Mouse (Mus musculus) kidney, postnatal 0 days (tissue): Measurements from ENCODE around the gene Rexo2. TPM values are rescaled to one million over a fixed set of nuclear protein-coding genes. Genes with fewer than 3 reads are reported as not detected.
A peak's percentile ranks its signal among the peaks of the same experiment; 100 is the strongest.

ENCODE experiments used
- ATAC-seq: fragments of 200-750 bp; cut with Nextera tagmentation; replicated peaks from 2 replicates; pipeline ENCODE4 v1.8.0; 2017; ENCODE audit warnings: low read depth, moderate number of reproducible peaks, moderate TSS enrichment, moderate library complexity; ENCODE audit not compliant: low FRiP score
- DNase-seq: peaks from one replicate; pipeline ENCODE4 v3.0.0-alpha.2; 2016; ENCODE audit warnings: low spot score
- H3K27ac ChIP-seq: fragments of 300-500 bp; sonication (generic); 2 replicates; pipeline ENCODE4 v1.5.1; 2014; ENCODE audit warnings: mild to moderate bottlenecking
- H3K27me3 ChIP-seq: fragments of 300-500 bp; sonication (generic); 2 replicates; pipeline ENCODE4 v1.6.1; 2014; ENCODE audit warnings: low read length, mixed read lengths; ENCODE audit not compliant: insufficient read depth
- H3K36me3 ChIP-seq: fragments of 300-500 bp; sonication (generic); 2 replicates; pipeline ENCODE4 v1.6.1; 2014; ENCODE audit warnings: low read length, mixed read lengths; ENCODE audit not compliant: insufficient read depth
- H3K4me1 ChIP-seq: fragments of 300-500 bp; sonication (generic); replicated peaks from 2 replicates; pipeline ENCODE4 v1.6.1; 2014; ENCODE audit warnings: antibody characterized with exemption, low read length, mixed read lengths; ENCODE audit not compliant: insufficient read depth
- H3K4me2 ChIP-seq: fragments of 300-500 bp; sonication (generic); 2 replicates; pipeline ENCODE4 v1.6.1; 2014; ENCODE audit warnings: mild to moderate bottlenecking, low read length, moderate library complexity, mixed read lengths
- H3K4me3 ChIP-seq: fragments of 300-500 bp; sonication (generic); replicated peaks from 2 replicates; pipeline ENCODE4 v1.5.1; 2014; ENCODE audit warnings: low read depth, low read length
- H3K9ac ChIP-seq: fragments of 300-500 bp; sonication (generic); 2 replicates; pipeline ENCODE4 v1.6.1; 2014; ENCODE audit warnings: low read depth, low read length
- H3K9me3 ChIP-seq: fragments of 300-500 bp; sonication (generic); replicated peaks from 2 replicates; pipeline ENCODE4 v1.6.1; 2016; ENCODE audit warnings: low read length, inconsistent platforms, mixed read lengths
- CTCF ChIP-seq: IDR thresholded peaks from 2 replicates; pipeline ENCODE4 v1.5.1; 2016; ENCODE audit warnings: antibody characterized with exemption, low read depth, mild to moderate bottlenecking, moderate library complexity
- WGBS: fragments of 180-500 bp; shearing (Covaris S2); extraction: QIAGEN DNeasy Blood & Tissue Kit; methylation state at CpG from one replicate; pipeline ENCODE4 v1.1.7; 2014; 5-methylcytosine and 5-hydroxymethylcytosine counted together
- polyA plus RNA-seq: library from polyadenylated mRNA; unstranded; fragments of >200 nt; fragmentation: Nextera tagmentation; extraction: Ambion mirVana; gene quantifications from 2 replicates; pipeline ENCODE4 v1.2.1, GENCODE M21; 2015

The Rexo2 gene
- polyA plus RNA-seq, 1 experiment from 2014 or later = 117 TPM

DNA sequence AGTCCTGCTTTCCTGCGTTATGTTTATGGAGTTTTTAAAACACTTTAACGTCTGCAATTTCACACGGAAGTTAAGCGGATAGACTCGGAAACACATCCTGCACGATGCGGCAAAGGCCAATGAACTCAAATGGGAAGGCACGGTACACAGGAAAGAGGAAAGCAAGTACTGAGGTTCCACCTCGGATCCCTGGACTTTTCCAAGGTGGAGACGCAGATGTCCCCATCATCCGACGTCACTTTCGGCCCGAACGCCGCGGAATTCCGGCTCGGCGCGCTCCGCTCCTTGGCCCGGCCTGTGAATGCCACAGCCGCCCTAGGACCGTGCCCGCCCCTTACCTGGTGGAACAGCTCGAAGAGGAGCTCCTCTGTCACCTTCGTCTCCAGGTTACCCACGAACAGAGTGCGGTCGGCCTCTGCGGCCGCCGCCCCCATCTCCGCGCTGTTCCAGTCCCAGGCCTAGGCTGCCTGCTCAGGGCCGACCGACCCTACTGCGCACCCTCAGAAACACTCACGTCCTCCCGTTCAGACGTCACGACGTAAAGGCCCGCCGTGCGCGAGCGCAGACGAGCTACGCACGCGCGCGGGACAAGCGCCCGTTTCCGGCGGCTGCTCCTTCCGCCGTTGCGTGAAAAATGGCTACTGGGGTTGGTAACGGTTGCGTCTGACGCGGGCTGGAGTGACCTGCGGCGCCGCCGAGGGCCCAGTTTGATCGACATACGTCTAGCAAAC, 14.6 kb upstream of the Rexo2 start, which contains the start of the genes Rbm7 and Gm5617:
Gene Rbm7, minus strand, starts transcription at position 483 of the 731 bp plus-strand sequence.
Gene Gm5617, plus strand, starts transcription at position 626 of the 731 bp plus-strand sequence.
- Histone ChIP-seq H3K4me3 (peak within 1 kb of the TSS; percentile 90), H3K4me2 (peak within 1 kb of the TSS; percentile 86), H3K27ac (peak within 1 kb of the TSS; percentile 92), H3K9me3 (no peaks in the 10 kb centered on the region), H3K36me3 (peaks cover 24% of the 10 kb centered on the region), H3K4me1 (peaks cover 13% of the 10 kb centered on the region), H3K27me3 (no peaks in the 10 kb centered on the region), H3K9ac (peak within 1 kb of the TSS; percentile 95)
- WGBS = under 1% methylated on average over 72 of the region's 72 CpGs
- ATAC-seq = peak; percentile 99
- no peak for TF ChIP-seq CTCF
- DNase-seq = peak; percentile 97

DNA sequence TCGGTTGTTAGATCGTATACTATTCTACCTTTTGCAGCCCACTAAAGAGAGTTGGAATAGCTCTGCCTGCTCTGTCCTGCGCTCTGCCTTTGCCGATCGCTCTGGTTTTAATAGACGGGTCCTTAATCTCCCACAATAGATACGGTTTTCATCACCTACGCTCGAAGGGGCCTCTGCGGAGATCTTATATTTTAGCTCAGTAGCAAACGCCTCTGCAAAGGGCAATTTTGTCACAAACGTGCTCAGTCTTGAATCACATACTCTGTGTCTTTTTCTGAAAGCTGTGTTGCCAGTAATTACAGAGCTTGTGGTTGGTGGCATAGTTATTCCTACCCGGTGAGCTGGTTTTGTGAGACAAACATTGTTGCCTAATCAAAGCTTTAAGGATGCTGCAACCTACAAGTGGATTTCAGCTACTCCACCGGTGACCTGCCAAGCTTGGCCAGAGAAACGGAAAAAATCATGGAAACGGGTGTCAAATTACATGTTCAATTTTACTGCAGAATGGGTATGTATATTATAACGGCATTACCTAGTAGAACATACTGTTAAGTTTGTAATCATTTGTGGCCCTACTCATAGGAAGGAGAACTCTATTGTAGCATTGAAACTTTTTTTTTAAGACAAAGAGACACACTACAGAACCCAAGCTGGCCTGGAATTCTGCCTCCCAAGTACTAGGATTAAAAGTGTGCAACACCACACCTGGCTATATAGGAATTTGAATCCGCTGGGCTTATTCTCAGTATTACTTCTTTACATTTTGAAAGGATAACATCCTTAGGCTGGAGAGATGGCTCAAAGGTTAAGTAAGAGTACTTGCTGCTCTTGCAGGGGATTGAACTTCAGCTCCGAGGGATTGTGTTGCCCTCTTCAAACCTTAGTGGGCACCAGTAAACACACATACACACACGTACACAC, 1.1 kb upstream of the Rexo2 start:
- Histone ChIP-seq H3K36me3 (no peaks in the 10 kb centered on the region), H3K4me2 (peak overlapping the region; percentile 95), H3K9me3 (no peaks in the 10 kb centered on the region), H3K4me1 (no peaks in the 10 kb centered on the region), H3K9ac (no peak overlapping the region), H3K4me3 (peak overlapping the region; percentile 66), H3K27me3 (no peaks in the 10 kb centered on the region), H3K27ac (no peak overlapping the region)
- TF ChIP-seq CTCF = no peak
- WGBS = 26% methylated on average over 20 of the region's 20 CpGs
- DNase-seq = no peak
- no peak for ATAC-seq

DNA sequence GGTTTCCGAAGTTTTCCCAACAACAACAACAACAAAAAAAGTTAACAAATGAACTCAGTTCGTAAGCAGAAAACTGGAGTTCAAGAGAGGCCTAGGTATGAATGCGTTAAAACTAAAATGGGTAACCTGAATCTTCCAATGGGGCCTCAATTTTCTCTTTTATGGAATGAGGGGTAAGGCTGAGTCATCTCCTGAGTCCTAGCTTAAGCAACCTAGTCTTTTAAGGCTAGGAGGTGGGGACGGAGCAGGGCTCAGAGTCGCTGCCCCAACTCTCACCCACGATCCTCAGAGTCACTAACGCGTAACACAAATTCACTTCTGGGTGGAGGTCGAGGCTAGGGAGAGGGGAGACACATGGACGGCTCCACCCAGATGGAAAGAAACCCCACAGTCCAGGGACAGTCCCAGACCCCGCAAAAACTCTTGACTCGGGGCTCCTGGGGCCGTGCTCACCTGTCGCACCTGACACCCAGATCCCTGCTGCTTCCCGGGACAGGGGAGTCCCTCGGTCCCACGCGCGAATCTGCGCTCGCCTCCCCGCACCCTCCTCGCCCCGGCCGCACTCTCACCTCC, 499 bp downstream of the Rexo2 start:
- DNase-seq (peak; percentile 18), ATAC-seq (peak; percentile 62; the same call in 1 of the 2 replicates)
- TF ChIP-seq CTCF = no peak
- H3K4me2 ChIP-seq = peak overlapping the region; percentile 95
- no peaks in the 10 kb centered on the region for H3K36me3 ChIP-seq
- H3K27ac ChIP-seq = no peak overlapping the region
- H3K4me3 ChIP-seq = peak overlapping the region; percentile 66
- H3K4me1 ChIP-seq = no peaks in the 10 kb centered on the region
- 5% methylated on average over 25 of the region's 25 CpGs for whole genome bisulfite sequencing
- no peaks in the 10 kb centered on the region for H3K9me3 ChIP-seq
- no peaks in the 10 kb centered on the region for H3K27me3 ChIP-seq
- peak overlapping the region; percentile 73 for H3K9ac ChIP-seq

DNA sequence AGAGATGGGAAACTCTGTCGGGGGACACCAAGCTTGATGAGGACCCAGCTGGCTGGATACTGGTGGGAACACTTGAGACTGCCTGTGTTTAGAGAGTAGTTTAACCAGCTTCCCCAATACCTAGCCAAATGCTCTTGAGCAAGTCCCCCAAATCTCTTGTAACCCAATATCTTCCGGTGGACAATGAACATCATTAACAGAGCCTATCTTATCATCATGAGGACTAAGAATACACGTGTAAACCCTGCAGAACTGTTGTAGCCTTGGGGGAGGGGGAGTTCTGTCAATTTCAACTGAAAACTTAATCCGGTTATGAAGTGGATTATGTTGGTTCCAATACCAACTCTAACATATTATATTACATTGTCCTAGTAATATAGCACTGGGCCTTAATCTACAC, 1.6 kb downstream of the Rexo2 start:
- no peak overlapping the region for H3K4me2 ChIP-seq
- H3K4me3 ChIP-seq = no peak overlapping the region
- H3K9ac ChIP-seq = no peak overlapping the region
- H3K36me3 ChIP-seq = 0 out of 2 replicates have a peak, but pooled peaks cover 7% of the 10 kb centered on the region
- no peaks in the 10 kb centered on the region for H3K9me3 ChIP-seq
- DNase-seq (no peak), ATAC-seq (no peak)
- TF ChIP-seq CTCF = no peak
- no peaks in the 10 kb centered on the region for H3K27me3 ChIP-seq
- H3K27ac ChIP-seq = no peak overlapping the region
- WGBS = 91% methylated on average over 4 of the region's 4 CpGs
- no peaks in the 10 kb centered on the region for H3K4me1 ChIP-seq

DNA sequence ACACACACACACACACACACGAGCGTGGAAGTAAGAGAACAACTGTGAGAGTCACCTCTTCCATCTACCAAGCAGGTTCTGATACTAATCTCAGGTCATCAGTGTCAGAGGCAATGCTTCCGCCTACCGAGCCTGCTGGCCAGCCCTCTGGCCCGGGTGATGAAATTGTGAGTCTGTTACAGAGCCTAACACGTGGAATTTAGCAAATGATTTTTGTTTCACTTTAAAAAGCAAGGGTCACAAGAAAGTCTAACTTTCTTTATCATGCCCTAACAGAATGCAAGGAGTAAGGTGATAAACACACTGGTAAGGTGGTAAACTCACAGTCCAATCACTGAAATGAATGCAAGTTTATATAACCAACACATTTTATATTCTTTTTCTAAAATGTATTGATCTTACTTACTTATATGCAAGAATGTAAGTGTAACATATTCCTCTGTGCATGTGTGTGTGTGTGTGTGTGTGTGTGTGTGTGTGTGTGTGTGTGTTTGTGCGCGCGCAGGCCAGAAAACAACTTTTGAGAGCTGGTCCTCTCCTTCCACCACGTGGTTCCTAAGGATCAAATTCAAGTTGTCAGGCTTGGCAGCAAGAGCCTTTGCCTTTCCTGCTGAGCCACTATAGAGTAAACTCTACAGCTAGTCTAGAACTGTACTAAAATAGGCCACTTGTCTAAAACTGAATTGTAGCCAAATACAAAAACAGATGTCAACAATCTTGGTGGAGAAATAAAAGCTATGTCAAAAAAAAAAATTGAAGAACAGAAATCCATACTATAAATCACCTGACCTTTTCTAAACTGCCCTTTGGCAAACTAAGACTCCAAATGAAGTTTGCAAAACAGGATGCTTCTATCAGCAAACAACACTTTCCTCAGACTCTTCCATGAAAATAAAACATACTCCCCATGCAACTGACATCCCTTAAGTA, 3.9 kb downstream of the Rexo2 start:
- Histone ChIP-seq H3K27me3 (no peaks in the 10 kb centered on the region), H3K9ac (no peak overlapping the region), H3K36me3 (0 out of 2 replicates have a peak, but pooled peaks cover 13% of the 10 kb centered on the region), H3K27ac (no peak overlapping the region), H3K4me1 (no peaks in the 10 kb centered on the region), H3K9me3 (no peaks in the 10 kb centered on the region), H3K4me2 (no peak overlapping the region), H3K4me3 (no peak overlapping the region)
- peak; percentile 79 for DNase-seq
- ATAC-seq = no peak
- no peak for TF ChIP-seq CTCF
- 86% methylated on average over 10 of the region's 10 CpGs for WGBS
